12 mouse cellular contexts compared by ENCODE assay signal in the genomic region with DNA sequence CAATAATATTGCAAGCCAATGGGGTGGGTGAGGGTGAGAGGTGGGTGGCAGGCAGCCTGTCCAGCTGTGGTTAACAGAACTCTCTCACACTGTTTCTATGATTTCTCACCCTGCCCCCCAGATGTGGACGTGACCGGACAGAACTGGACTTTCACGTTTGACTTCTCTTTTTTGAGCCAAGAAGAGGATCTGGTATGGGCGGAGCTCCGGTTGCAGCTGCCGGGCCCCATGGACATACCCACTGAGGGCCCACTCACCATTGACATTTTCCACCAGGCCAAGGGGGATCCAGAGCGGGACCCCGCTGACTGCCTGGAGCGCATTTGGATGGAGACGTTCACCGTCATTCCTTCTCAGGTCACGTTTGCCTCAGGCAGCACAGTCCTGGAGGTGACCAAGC. TPM values are rescaled to one million over a fixed set of nuclear protein-coding genes. Genes with fewer than 3 reads are reported as not detected.
"Had no signal": no experiment of that assay in that cellular context is flagged by ENCODE, and none has a peak within 500 bp of the region (broad histone marks: within the 10 kb centered on the region; RNA-seq: fewer than 3 reads in every experiment).

No protein-coding gene starts in this region.

- H3K27ac ChIP-seq: left cerebral cortex, adult 2 months; limb, embryonic 15.5 days; liver, embryonic 15.5 days; midbrain, embryonic 13.5 days; neural tube, embryonic 15.5 days had no signal

- H3K36me3 ChIP-seq: limb, embryonic 15.5 days; liver, embryonic 15.5 days; midbrain, embryonic 13.5 days; neural tube, embryonic 15.5 days had no signal

- H3K4me3 ChIP-seq: left cerebral cortex, adult 2 months; limb, embryonic 15.5 days; liver, embryonic 15.5 days; midbrain, embryonic 13.5 days; myocyte; neural tube, embryonic 15.5 days had no signal

- H3K9ac ChIP-seq: limb, embryonic 15.5 days; liver, embryonic 15.5 days; lung, embryonic 14.5 days; midbrain, embryonic 13.5 days; neural tube, embryonic 15.5 days had no signal

- H3K9me3 ChIP-seq: limb, embryonic 15.5 days; liver, embryonic 15.5 days; midbrain, embryonic 13.5 days; neural tube, embryonic 15.5 days had no signal

- H3K4me2 ChIP-seq: limb, embryonic 15.5 days; liver, embryonic 15.5 days; lung, embryonic 14.5 days; midbrain, embryonic 13.5 days; neural tube, embryonic 15.5 days had no signal

- DNase-seq: lung, embryonic 14.5 days; right cerebral cortex, adult 18-20 months; right cerebral cortex, postnatal 25 days had no signal

- ATAC-seq: midbrain, embryonic 13.5 days had no signal

RNA-seq across cellular contexts. Expression of gene Nodal, which starts 5.1 kb away (rescaled TPM):
- total RNA-seq: left cerebral cortex, adult 2 months had no signal
- polyA plus RNA-seq: limb, embryonic 11.5 days; midbrain, embryonic 13.5 days; neural tube, embryonic 11.5 days; small intestine, adult 2 months had no signal
